Mouse (Mus musculus): ENCODE data around the gene Fam81a.
A peak's percentile ranks its signal among the peaks of the same experiment; 100 is the strongest.

Gene Fam81a

GRCm38 (mm10) chr9:70142460-70142859 lies at the start of gene Fam81a:
Gene Fam81a, minus strand, starts transcription at chr9:70142560.
- DNase-seq (ENCODE audit: extremely low read depth, low read depth) = no peak

- no peak for DNase-seq (ENCODE audit: extremely low read depth, low read depth)
Observed at GRCm38 (mm10) chr9:70182639-70183038, 40.3 kb upstream of the Fam81a start.

GRCm38 (mm10) chr9:70181719-70182118 lies 39.4 kb upstream of the Fam81a start:
- DNase-seq (ENCODE audit: extremely low read depth, low read depth) = no peak

GRCm38 (mm10) chr9:70176291-70176690 lies 33.9 kb upstream of the Fam81a start:
- no peak for DNase-seq (ENCODE audit: extremely low read depth, low read depth)

- no peak for DNase-seq (ENCODE audit: extremely low read depth, low read depth)
Observed at GRCm38 (mm10) chr9:70174896-70175295, 32.5 kb upstream of the Fam81a start.

GRCm38 (mm10) chr9:70174291-70174848 lies 32.0 kb upstream of the Fam81a start:
- no peak for DNase-seq (ENCODE audit: extremely low read depth, low read depth)

GRCm38 (mm10) chr9:70168973-70169372 lies 26.6 kb upstream of the Fam81a start:
- peak; percentile 7 for DNase-seq (ENCODE audit: extremely low read depth, low read depth)

GRCm38 (mm10) chr9:70160071-70160470 lies 17.7 kb upstream of the Fam81a start:
- DNase-seq (ENCODE audit: extremely low read depth, low read depth) = no peak

- DNase-seq (ENCODE audit: extremely low read depth, low read depth) = no peak
Observed at GRCm38 (mm10) chr9:70147618-70148017, 5.3 kb upstream of the Fam81a start.

GRCm38 (mm10) chr9:70145426-70145825 lies 3.1 kb upstream of the Fam81a start:
- no peak for DNase-seq (ENCODE audit: extremely low read depth, low read depth)

GRCm38 (mm10) chr9:70143326-70143725 lies 966 bp upstream of the Fam81a start:
- no peak for DNase-seq (ENCODE audit: extremely low read depth, low read depth)

- no peak for DNase-seq (ENCODE audit: extremely low read depth, low read depth)
Observed at GRCm38 (mm10) chr9:70141885-70142326, 454 bp downstream of the Fam81a start.

- DNase-seq (ENCODE audit: extremely low read depth, low read depth) = no peak
Observed at GRCm38 (mm10) chr9:70140871-70141796, 1.2 kb downstream of the Fam81a start.

GRCm38 (mm10) chr9:70140340-70140739 lies 2.0 kb downstream of the Fam81a start:
- DNase-seq (ENCODE audit: extremely low read depth, low read depth) = no peak

- DNase-seq (ENCODE audit: extremely low read depth, low read depth) = no peak
Observed at GRCm38 (mm10) chr9:70139331-70139885, 3.0 kb downstream of the Fam81a start.

- DNase-seq (ENCODE audit: extremely low read depth, low read depth) = no peak
Observed at GRCm38 (mm10) chr9:70138511-70138910, 3.8 kb downstream of the Fam81a start.

GRCm38 (mm10) chr9:70137991-70138390 lies 4.4 kb downstream of the Fam81a start:
- no peak for DNase-seq (ENCODE audit: extremely low read depth, low read depth)

GRCm38 (mm10) chr9:70135186-70135585 lies 7.2 kb downstream of the Fam81a start:
- no peak for DNase-seq (ENCODE audit: extremely low read depth, low read depth)

- DNase-seq (ENCODE audit: extremely low read depth, low read depth) = no peak
Observed at GRCm38 (mm10) chr9:70134716-70135115, 7.6 kb downstream of the Fam81a start.

- no peak for DNase-seq (ENCODE audit: extremely low read depth, low read depth)
Observed at GRCm38 (mm10) chr9:70134215-70134614, 8.1 kb downstream of the Fam81a start.

- DNase-seq (ENCODE audit: extremely low read depth, low read depth) = no peak
Observed at GRCm38 (mm10) chr9:70130786-70131185, 11.6 kb downstream of the Fam81a start.

- DNase-seq (ENCODE audit: extremely low read depth, low read depth) = no peak
Observed at GRCm38 (mm10) chr9:70111869-70112286, 30.5 kb downstream of the Fam81a start.
